Mouse (Mus musculus): ENCODE data around the gene Pabpn1.
A peak's percentile ranks its signal among the peaks of the same experiment; 100 is the strongest.

The Pabpn1 gene

GRCm38 (mm10) chr14:54892200-54892599 is at the start of gene Pabpn1:
Gene Pabpn1 (plus strand): TSS chr14:54892500.
- no peak for DNase-seq

- no peak for DNase-seq
These were observed 48.8 kb upstream of the Pabpn1 start for GRCm38 (mm10) chr14:54843461-54843860.

GRCm38 (mm10) chr14:54855726-54856125 is 36.6 kb upstream of the Pabpn1 start:
- DNase-seq: no peak

- DNase-seq: no peak
These were observed 35.6 kb upstream of the Pabpn1 start for GRCm38 (mm10) chr14:54856703-54857102.

- DNase-seq: no peak
These were observed 34.4 kb upstream of the Pabpn1 start for GRCm38 (mm10) chr14:54857891-54858290.

- DNase-seq: peak; percentile 24 to 71
These were observed 31.8 kb upstream of the Pabpn1 start for GRCm38 (mm10) chr14:54860511-54860910.

- DNase-seq: peak; percentile 82 to 86
These were observed 28.6 kb upstream of the Pabpn1 start for GRCm38 (mm10) chr14:54863501-54864312.

GRCm38 (mm10) chr14:54864313-54865036 is 27.8 kb upstream of the Pabpn1 start:
- DNase-seq: no peak

GRCm38 (mm10) chr14:54865626-54866025 is 26.7 kb upstream of the Pabpn1 start:
- no peak for DNase-seq

- DNase-seq: no peak
These were observed 26.0 kb upstream of the Pabpn1 start for GRCm38 (mm10) chr14:54866268-54866667.

GRCm38 (mm10) chr14:54866936-54867335 is 25.4 kb upstream of the Pabpn1 start:
- peak in 1 of 2 experiments; percentile 28 for DNase-seq

GRCm38 (mm10) chr14:54868026-54868425 is 24.3 kb upstream of the Pabpn1 start:
- no peak for DNase-seq

- DNase-seq: no peak
These were observed 21.4 kb upstream of the Pabpn1 start, which contains the start of gene Homez for GRCm38 (mm10) chr14:54870861-54871260. Gene Homez (minus strand): TSS chr14:54870961.

- no peak for DNase-seq
These were observed 18.1 kb upstream of the Pabpn1 start for GRCm38 (mm10) chr14:54874165-54874564.

- DNase-seq: no peak
These were observed 16.3 kb upstream of the Pabpn1 start for GRCm38 (mm10) chr14:54875844-54876538.

- DNase-seq: peak; percentile 70 to 73
These were observed 15.7 kb upstream of the Pabpn1 start for GRCm38 (mm10) chr14:54876539-54877047.

- DNase-seq: peak in 1 of 2 experiments; percentile 66
These were observed 15.1 kb upstream of the Pabpn1 start, which contains the start of gene Ppp1r3e for GRCm38 (mm10) chr14:54877048-54877715. Gene Ppp1r3e (minus strand): TSS chr14:54877550.

- DNase-seq: peak in 1 of 2 experiments; percentile 43
These were observed 8.9 kb upstream of the Pabpn1 start, which contains the start of the genes Bcl2l2 and Gm20521 for GRCm38 (mm10) chr14:54883154-54884021. Gene Bcl2l2 (plus strand): TSS chr14:54883377. Gene Gm20521 (plus strand): TSS chr14:54883441.

GRCm38 (mm10) chr14:54884022-54884712 is 8.1 kb upstream of the Pabpn1 start:
- no peak for DNase-seq

GRCm38 (mm10) chr14:54885309-54885708 is 7.0 kb upstream of the Pabpn1 start:
- DNase-seq: no peak
